Mouse (Mus musculus) lung, postnatal 0 days (tissue): ENCODE measurements around the gene Tfr2. TPM values are rescaled to one million over a fixed set of nuclear protein-coding genes. Genes with fewer than 3 reads are reported as not detected.

Source experiments
- ATAC-seq: fragments of 200-750 bp; cut with Nextera tagmentation; 2 replicates; pipeline ENCODE4 v1.8.0; 2017; ENCODE audit warnings: moderate library complexity
- DNase-seq: peaks from one replicate; pipeline ENCODE4 v3.0.0-alpha.2; 2016; ENCODE audit warnings: low spot score
- H3K27ac ChIP-seq: fragments of 300-500 bp; sonication (generic); 2 replicates; pipeline ENCODE4 v1.5.1; 2014; ENCODE audit warnings: antibody characterized with exemption, mild to moderate bottlenecking, low read length, mixed read lengths
- H3K27me3 ChIP-seq: fragments of 300-500 bp; sonication (generic); replicated peaks from 2 replicates; pipeline ENCODE4 v1.6.1; 2014; ENCODE audit warnings: low read length, mixed read lengths; ENCODE audit not compliant: insufficient read depth
- H3K36me3 ChIP-seq: fragments of 300-500 bp; sonication (generic); 2 replicates; pipeline ENCODE4 v1.6.1; 2014; ENCODE audit warnings: low read length, mixed read lengths; ENCODE audit not compliant: insufficient read depth
- H3K4me1 ChIP-seq: fragments of 300-500 bp; sonication (generic); 2 replicates; pipeline ENCODE4 v1.6.1; 2014; ENCODE audit warnings: antibody characterized with exemption, low read depth, low read length, mixed read lengths; ENCODE audit not compliant: insufficient read depth
- H3K4me2 ChIP-seq: fragments of 300-500 bp; sonication (generic); replicated peaks from 2 replicates; pipeline ENCODE4 v1.6.1; 2014; ENCODE audit warnings: low read depth, mild to moderate bottlenecking, low read length, moderate library complexity, mixed read lengths
- H3K4me3 ChIP-seq: fragments of 300-500 bp; sonication (generic); 2 replicates; pipeline ENCODE4 v1.5.1; 2014; ENCODE audit warnings: low read depth, low read length
- H3K9ac ChIP-seq: fragments of 300-500 bp; sonication (generic); replicated peaks from 2 replicates; pipeline ENCODE4 v1.6.1; 2014; ENCODE audit warnings: low read depth, mild to moderate bottlenecking
- H3K9me3 ChIP-seq: fragments of 300-500 bp; sonication (generic); 2 replicates; pipeline ENCODE4 v1.6.1; 2016; ENCODE audit warnings: low read length, mixed read lengths
- CTCF ChIP-seq: IDR thresholded peaks from 2 replicates; pipeline ENCODE4 v1.5.1; 2016; ENCODE audit warnings: antibody characterized with exemption, mild to moderate bottlenecking
- EP300 ChIP-seq: IDR thresholded peaks from 2 replicates; pipeline ENCODE4 v1.6.1; 2016; ENCODE audit warnings: antibody characterized with exemption, mild to moderate bottlenecking, control low read depth
- WGBS: fragments of 180-500 bp; shearing (Covaris S2); extraction: QIAGEN DNeasy Blood & Tissue Kit; methylation state at CpG from one replicate; pipeline ENCODE4 v1.1.7; 2014; 5-methylcytosine and 5-hydroxymethylcytosine counted together
- polyA plus RNA-seq: library from polyadenylated mRNA; unstranded; fragments of >200 nt; fragmentation: Nextera tagmentation; extraction: Ambion mirVana; gene quantifications from 2 replicates; pipeline ENCODE4 v1.2.1, GENCODE M21; 2015

Gene Tfr2
- polyA plus RNA-seq, 1 experiment from 2014 or later, result 0.33 TPM

DNA sequence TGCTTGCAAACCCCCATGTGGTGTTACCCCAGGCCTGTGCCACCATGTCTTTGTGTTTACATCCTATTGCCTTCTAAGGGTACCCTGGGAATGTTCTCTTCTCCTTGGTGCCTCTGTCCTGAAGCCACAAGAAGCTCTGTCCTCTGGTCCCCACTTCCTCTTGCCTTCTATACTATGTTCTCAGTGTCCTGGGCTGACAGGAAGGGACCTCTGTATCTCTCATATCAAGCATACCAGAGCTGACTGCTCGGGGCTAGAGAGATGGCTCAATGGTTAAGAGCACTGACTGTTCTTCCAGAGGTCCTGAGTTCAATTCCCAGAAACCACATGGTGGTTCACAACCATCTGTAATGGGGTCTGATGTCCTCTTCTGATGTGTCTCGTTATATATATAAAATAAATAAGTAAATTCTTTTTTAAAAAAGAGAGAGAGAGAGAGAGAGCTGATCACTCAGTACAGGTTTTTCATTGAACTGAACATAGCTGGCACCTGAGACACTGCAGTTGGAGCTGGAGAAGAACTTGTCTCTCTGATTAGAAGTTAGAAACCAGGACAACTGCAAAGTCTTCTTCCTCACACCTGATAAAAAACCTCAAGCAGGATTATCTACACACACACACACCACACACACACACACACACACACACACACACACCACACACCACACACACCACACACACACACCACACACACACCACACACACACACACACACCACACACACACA lies 28.6 kb downstream of the Tfr2 start:
- Histone ChIP-seq H3K27me3 (no peaks in the 10 kb centered on the region), H3K9ac (no peak overlapping the region), H3K4me3 (no peak overlapping the region), H3K27ac (no peak overlapping the region), H3K9me3 (no peaks in the 10 kb centered on the region), H3K4me2 (no peak overlapping the region), H3K36me3 (no peaks in the 10 kb centered on the region), H3K4me1 (peaks cover 5% of the 10 kb centered on the region)
- DNase-seq, result no peak
- ATAC-seq, result no peak
- TF ChIP-seq CTCF (no peak), EP300 (no peak)
- 80% methylated on average over 2 of the region's 2 CpGs for WGBS

DNA sequence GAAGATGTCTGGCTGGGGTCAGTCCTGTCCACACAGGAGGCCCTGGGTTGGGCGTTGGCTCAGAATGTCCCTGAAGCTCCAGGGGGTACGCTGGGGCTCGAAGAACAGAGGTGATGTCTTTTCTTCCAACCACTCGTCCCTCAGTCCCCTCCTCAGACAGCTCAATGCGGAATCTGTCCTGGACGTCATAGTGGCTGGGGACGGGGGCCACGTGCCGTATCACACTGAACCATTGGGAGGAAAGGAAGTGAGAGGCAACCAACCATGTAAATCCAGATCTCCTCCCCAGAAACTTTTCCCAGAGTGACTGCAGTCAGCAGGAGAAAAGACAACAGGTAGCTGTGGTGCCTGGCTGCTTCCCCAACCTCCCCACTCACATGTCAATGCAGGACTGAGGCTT lies 30.0 kb downstream of the Tfr2 start:
- ATAC-seq (no peak), DNase-seq (no peak)
- Histone ChIP-seq H3K27me3 (no peaks in the 10 kb centered on the region), H3K4me3 (peak overlapping the region; percentile 75), H3K4me2 (peak overlapping the region; percentile 93), H3K36me3 (no peaks in the 10 kb centered on the region), H3K9ac (peak overlapping the region; percentile 70), H3K27ac (no peak overlapping the region; the same call in 1 of the 2 replicates), H3K4me1 (peaks cover 5% of the 10 kb centered on the region), H3K9me3 (no peaks in the 10 kb centered on the region)
- TF ChIP-seq EP300, result no peak
- TF ChIP-seq CTCF, result no peak
- 56% methylated on average over 9 of the region's 9 CpGs for WGBS

DNA sequence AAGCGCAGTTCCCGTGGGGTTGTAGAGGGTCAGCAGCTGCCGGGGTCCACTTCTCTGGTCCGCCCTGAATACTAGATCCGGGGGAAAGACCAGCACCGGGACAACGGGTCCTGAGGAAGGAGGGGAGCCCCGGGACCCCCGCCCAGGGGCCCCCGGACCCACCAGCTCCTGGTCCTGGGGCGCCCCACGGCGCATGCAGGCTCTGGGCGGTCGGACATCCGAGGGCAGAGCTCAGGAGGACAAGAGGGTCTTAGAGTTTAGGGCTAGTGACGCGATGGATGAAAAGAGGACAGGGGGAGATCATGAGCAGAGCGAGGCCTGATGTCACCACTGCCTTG lies 30.6 kb downstream of the Tfr2 start:
- peaks cover 5% of the 10 kb centered on the region for H3K4me1 ChIP-seq
- no peak for TF ChIP-seq EP300
- no peak for TF ChIP-seq CTCF
- no peaks in the 10 kb centered on the region for H3K27me3 ChIP-seq
- H3K9me3 ChIP-seq, result no peaks in the 10 kb centered on the region
- H3K27ac ChIP-seq, result peak overlapping the region; percentile 60
- 2% methylated on average over 17 of the region's 19 CpGs for WGBS
- H3K4me2 ChIP-seq, result peak overlapping the region; percentile 93
- no peaks in the 10 kb centered on the region for H3K36me3 ChIP-seq
- H3K4me3 ChIP-seq, result peak overlapping the region; percentile 75
- peak; percentile 22 for DNase-seq
- H3K9ac ChIP-seq, result peak overlapping the region; percentile 70
- peak; percentile 36 for ATAC-seq

DNA sequence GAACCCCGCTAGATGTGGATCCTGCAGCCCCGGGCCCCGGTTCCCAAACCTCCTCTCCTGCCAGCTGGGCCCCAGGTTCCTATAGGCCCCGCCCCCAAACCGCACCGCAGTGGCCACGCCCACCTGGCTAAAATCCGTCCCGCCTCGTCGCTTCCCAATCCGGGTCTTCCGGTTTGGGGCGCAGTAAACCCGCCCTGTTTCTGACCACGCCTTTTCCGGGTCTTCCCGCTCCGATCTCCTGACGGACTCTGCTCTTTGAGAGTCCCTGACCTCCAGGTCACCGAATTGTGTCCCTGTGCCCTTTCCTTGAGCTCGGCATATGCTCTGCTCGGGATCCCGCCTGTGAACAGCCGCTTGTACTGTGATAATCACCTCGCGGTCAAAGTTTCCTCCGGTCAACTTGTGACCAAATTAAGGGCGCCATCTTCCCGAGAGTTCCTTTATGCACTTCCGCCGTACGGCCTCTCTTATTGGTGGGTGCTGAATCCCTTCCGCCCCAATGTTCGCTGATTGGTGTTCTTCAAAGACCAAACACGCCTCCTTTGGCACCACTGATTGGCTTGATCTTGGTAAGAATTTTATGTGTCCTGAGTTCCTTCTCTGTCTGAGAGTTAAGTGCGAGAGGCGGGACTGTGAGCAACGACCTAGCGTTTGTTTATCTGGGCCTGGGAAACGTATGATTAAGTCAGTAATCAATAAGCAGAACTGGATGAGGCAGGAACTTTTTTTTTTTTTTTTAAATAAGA lies 31.2 kb downstream of the Tfr2 start, which contains the start of gene Mospd3:
TSS of gene Mospd3 (minus strand) at position 440 of the 746 bp plus-strand sequence.
- peak within 1 kb of the TSS; percentile 70 for H3K9ac ChIP-seq
- peaks cover 5% of the 10 kb centered on the region for H3K4me1 ChIP-seq
- peak within 1 kb of the TSS; percentile 75 for H3K4me3 ChIP-seq
- DNase-seq, result peak; percentile 100
- WGBS, result under 1% methylated on average over 41 of the region's 41 CpGs
- peak; percentile 97 for ATAC-seq
- H3K36me3 ChIP-seq, result no peaks in the 10 kb centered on the region
- no peaks in the 10 kb centered on the region for H3K27me3 ChIP-seq
- H3K9me3 ChIP-seq, result no peaks in the 10 kb centered on the region
- peak within 1 kb of the TSS; percentile 92 for H3K27ac ChIP-seq
- TF ChIP-seq EP300 (peak; percentile 83; the same call in 1 of the 2 replicates), CTCF (no peak)
- H3K4me2 ChIP-seq, result peak within 1 kb of the TSS; percentile 93

DNA sequence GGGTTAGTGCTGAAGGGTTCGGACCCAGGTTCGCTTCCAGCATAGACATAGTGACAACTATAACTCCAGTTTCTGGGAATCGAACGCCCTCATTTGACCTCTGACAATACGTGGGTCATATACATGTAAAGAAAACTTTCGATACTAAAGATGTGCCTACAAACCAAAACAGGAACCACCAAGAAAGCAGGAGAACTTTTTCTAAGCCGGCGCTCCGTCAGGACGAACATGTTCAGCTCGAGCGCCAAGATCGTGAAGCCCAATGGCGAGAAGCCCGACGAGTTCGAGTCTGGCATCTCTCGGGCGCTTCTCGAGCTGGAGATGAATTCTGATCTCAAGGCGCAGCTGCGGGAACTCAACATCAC lies 31.7 kb downstream of the Tfr2 start:
- peaks cover 5% of the 10 kb centered on the region for H3K4me1 ChIP-seq
- no peaks in the 10 kb centered on the region for H3K9me3 ChIP-seq
- TF ChIP-seq CTCF, result no peak
- no peak for TF ChIP-seq EP300
- peak overlapping the region; percentile 75 for H3K4me3 ChIP-seq
- no peak for ATAC-seq
- peak overlapping the region; percentile 47 for H3K27ac ChIP-seq
- H3K4me2 ChIP-seq, result peak overlapping the region; percentile 61
- H3K27me3 ChIP-seq, result no peaks in the 10 kb centered on the region
- under 1% methylated on average over 22 of the region's 22 CpGs for WGBS
- 0 out of 2 replicates have a peak overlapping the region, but pooled peaks have one; percentile 39 for H3K9ac ChIP-seq
- no peaks in the 10 kb centered on the region for H3K36me3 ChIP-seq
- peak; percentile 53 for DNase-seq

DNA sequence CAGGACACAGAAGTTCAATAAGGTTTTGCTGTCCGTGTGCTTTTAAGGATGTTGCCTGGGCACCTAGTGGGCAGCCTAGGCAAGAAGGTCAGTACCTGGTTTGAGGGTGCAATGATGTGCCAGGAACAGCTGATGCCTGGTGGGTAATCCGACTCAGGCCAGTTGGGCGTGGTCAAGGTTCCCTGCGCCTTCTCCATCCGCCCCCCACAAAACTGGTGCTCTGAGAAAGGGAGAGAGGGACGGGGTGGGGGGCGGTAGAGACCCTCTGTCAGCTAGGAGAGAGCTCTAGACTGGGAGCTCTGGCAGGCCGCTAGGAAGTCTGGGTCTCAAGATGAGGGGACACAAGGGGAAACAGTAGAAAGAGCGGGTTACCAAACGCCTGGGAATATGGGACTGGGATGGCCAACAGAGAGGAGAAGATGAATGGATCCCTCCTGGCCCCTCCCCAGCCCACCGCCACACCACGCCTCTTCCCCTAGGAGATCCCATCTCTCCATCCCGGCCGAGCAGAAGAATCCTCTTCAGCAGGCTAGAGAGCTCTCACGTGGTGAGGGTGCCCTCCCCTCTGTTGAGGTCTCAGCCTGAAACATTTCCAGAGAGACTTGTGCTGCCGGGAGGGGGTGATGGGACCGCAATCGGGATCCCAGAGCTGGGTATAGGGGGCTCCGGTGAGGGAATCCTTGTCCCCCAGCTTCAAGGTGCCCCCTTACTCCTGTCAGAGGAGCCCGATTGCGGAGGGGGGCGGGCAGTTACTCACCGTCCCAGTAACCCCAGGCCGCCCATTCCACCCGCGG lies 38.4 kb downstream of the Tfr2 start:
- ATAC-seq (no peak), DNase-seq (no peak)
- Histone ChIP-seq H3K9ac (0 out of 2 replicates have a peak overlapping the region, but pooled peaks have one; percentile 26), H3K36me3 (no peaks in the 10 kb centered on the region), H3K4me3 (no peak overlapping the region), H3K4me2 (peak overlapping the region; percentile 46), H3K9me3 (no peaks in the 10 kb centered on the region), H3K27me3 (no peaks in the 10 kb centered on the region), H3K4me1 (peaks cover 24% of the 10 kb centered on the region; the same call in 1 of the 2 replicates), H3K27ac (no peak overlapping the region)
- TF ChIP-seq EP300, result no peak
- no peak for TF ChIP-seq CTCF
- 33% methylated on average over 25 of the region's 26 CpGs for WGBS
